Mouse (Mus musculus) hindbrain, postnatal 0 days (tissue): ENCODE measurements around the gene Fam155a. TPM values are rescaled to one million over a fixed set of nuclear protein-coding genes. Genes with fewer than 3 reads are reported as not detected.
"Not testable (repeated sequence)": the region's sequence is repeated elsewhere in the genome, so short reads cannot be mapped to it uniquely, and the experiment has no call there.

Experiments
- ATAC-seq: fragments of 200-750 bp; cut with Nextera tagmentation; 2 replicates; pipeline ENCODE4 v1.8.0; 2017; ENCODE audit warnings: mild to moderate bottlenecking, moderate TSS enrichment, moderate library complexity
- DNase-seq: peaks from one replicate; pipeline ENCODE4 v3.0.0-alpha.2; 2015; ENCODE audit warnings: low spot score
- H3K27ac ChIP-seq: fragments of 300-500 bp; sonication (generic); 2 replicates; pipeline ENCODE4 v1.5.1; 2014; ENCODE audit warnings: mild to moderate bottlenecking
- H3K27me3 ChIP-seq: fragments of 300-500 bp; sonication (generic); 2 replicates; pipeline ENCODE4 v1.6.1; 2014; ENCODE audit warnings: low read length, mixed read lengths; ENCODE audit not compliant: insufficient read depth
- H3K36me3 ChIP-seq: fragments of 300-500 bp; sonication (generic); 2 replicates; pipeline ENCODE4 v1.6.1; 2014; ENCODE audit warnings: low read length, mixed read lengths; ENCODE audit not compliant: insufficient read depth
- H3K4me1 ChIP-seq: fragments of 300-500 bp; sonication (generic); 2 replicates; pipeline ENCODE4 v1.6.1; 2014; ENCODE audit warnings: antibody characterized with exemption, low read length, mixed read lengths; ENCODE audit not compliant: insufficient read depth
- H3K4me2 ChIP-seq: fragments of 300-500 bp; sonication (generic); 2 replicates; pipeline ENCODE4 v1.6.1; 2014; ENCODE audit warnings: low read depth, mild to moderate bottlenecking, low read length, moderate library complexity, mixed read lengths
- H3K4me3 ChIP-seq: fragments of 300-500 bp; sonication (generic); 2 replicates; pipeline ENCODE4 v1.5.1; 2014; ENCODE audit warnings: low read length
- H3K9ac ChIP-seq: fragments of 300-500 bp; sonication (generic); replicated peaks from 2 replicates; pipeline ENCODE4 v1.6.1; 2014; ENCODE audit warnings: mild to moderate bottlenecking, low read length, moderate library complexity, mixed read lengths
- H3K9me3 ChIP-seq: fragments of 300-500 bp; sonication (generic); 2 replicates; pipeline ENCODE4 v1.6.1; 2016; ENCODE audit warnings: low read length, mixed read lengths
- CTCF ChIP-seq: IDR thresholded peaks from 2 replicates; pipeline ENCODE4 v1.5.1; 2016; ENCODE audit warnings: antibody characterized with exemption, control low read depth, low read depth
- WGBS: fragments of 180-500 bp; shearing (Covaris S2); extraction: QIAGEN DNeasy Blood & Tissue Kit; methylation state at CpG from one replicate; pipeline ENCODE4 v1.1.7; 2014; 5-methylcytosine and 5-hydroxymethylcytosine counted together
- polyA plus RNA-seq: library from polyadenylated mRNA; unstranded; fragments of >200 nt; fragmentation: Nextera tagmentation; extraction: Ambion mirVana; gene quantifications from 2 replicates; pipeline ENCODE4 v1.2.1, GENCODE M21; 2015
- total RNA-seq: library from RNA; depleted of rRNA; stranded (reverse); fragments of >200 nt; gene quantifications from 2 replicates; pipeline ENCODE4 v1.2.3, GENCODE M21; 2014; rRNA removed

Gene Fam155a
- total RNA-seq: 110 and 117 TPM in 2 replicates
- 34.0 and 39.0 TPM in 2 replicates for polyA plus RNA-seq

DNA sequence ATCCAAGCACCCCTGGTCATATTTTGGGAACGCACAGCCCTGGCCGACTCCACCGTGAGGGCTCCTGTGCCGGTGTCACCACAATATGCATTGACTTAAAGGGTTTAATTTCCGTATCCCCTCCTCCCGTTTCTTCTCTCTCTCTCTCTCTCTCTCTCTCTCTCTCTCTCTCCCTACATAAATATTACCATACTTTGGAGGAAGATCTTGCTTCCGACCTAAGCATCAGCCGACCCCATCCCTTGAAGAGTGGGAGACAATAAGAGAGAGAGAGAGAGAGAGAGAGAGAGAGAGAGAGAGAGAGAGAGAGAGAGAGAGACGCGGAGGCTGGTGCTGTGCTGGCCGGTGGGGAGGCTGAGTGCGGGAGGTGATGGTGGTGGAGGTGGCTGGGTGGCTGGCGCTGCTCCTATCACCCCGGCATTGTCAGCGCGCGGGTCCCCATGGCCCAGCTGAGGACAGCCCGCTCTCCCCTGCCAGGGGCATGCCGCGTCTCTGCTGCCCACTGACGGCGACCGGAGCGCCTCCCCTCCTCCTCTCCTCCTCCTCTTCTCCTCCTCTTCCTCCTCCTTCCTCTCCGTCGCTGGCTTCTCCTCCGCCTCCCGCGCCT is at the start of gene Fam155a:
Gene Fam155a, minus strand, starts transcription at position 163 of the 607 bp plus-strand sequence.
- Histone ChIP-seq H3K4me2 (peak within 1 kb of the TSS; percentile 88), H3K36me3 (no peaks in the 10 kb centered on the region), H3K4me1 (no peaks in the 10 kb centered on the region), H3K9me3 (no peaks in the 10 kb centered on the region), H3K9ac (peak within 1 kb of the TSS; percentile 79), H3K27me3 (no peaks in the 10 kb centered on the region), H3K27ac (peak within 1 kb of the TSS; percentile 88), H3K4me3 (peak within 1 kb of the TSS; percentile 65)
- 0% methylated on average over 26 of the region's 29 CpGs for WGBS
- peak; percentile 66 for ATAC-seq
- no peak for TF ChIP-seq CTCF
- DNase-seq: peak; percentile 59

DNA sequence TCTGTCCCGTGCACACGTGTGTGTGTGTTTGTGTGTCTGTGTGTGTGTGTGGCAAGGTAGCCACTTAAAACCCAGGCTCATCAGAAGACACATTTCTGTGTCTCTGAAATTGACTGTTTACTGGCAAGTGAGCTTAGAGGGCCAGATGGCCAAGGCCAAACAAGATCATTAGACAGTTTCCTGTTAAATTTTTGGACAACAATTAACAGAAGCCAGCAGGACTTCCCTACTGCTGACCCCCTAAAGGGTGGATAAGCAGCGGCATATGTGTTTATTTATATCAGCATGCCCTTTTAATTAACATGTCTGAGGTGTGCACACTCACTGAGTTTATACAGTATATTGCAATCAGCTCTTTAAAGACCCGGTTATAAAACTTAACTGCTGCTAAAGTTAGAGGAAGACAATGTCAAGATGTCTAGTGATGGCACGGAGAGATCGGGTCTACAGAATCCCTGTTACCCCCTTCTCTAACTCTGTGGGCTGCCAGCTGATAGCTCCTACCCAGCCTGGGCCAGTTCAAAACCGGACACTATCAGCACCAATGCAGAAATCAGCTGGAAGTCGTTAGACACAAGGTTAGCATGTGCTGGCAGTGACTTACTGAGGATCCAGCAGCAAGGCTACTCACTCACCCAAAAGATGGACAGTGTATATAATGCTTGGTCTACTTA is 42.4 kb upstream of the Fam155a start:
- TF ChIP-seq CTCF: no peak
- no peak overlapping the region for H3K9ac ChIP-seq
- no peaks in the 10 kb centered on the region for H3K4me1 ChIP-seq
- H3K9me3 ChIP-seq: no peaks in the 10 kb centered on the region
- no peaks in the 10 kb centered on the region for H3K36me3 ChIP-seq
- DNase-seq (peak; percentile 49), ATAC-seq (peak; percentile 63; the same call in 1 of the 2 replicates)
- H3K27me3 ChIP-seq: no peaks in the 10 kb centered on the region
- no peak overlapping the region for H3K27ac ChIP-seq
- H3K4me2 ChIP-seq: no peak overlapping the region
- WGBS: 68% methylated on average over 8 of the region's 8 CpGs
- H3K4me3 ChIP-seq: no peak overlapping the region

DNA sequence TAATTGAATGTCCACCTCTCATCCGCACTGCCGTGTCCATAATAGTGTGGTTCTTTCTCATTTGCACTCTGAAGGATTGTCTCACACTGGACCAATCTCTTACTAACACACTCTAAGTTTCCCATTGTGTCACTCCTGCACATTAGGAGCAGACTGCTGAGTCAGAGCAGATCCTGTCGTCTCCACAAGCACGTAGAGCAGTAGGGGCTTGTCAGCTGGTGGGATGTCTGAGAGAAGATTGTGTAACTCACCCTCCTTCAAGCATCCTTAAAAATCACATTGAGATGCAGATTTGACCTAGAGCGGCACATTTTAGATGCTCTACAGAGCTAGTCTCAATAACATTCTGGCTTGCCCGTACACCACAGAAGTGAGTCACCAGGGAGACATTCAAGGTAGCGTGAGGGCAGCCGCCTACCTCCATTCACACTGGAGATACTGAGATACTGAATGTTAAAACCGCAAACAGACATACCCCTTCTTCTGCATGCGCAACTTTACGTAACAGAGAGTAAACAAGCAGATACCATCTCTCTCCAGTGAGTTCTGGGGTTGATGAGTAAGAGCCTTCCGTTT is 40.1 kb upstream of the Fam155a start:
- no peak overlapping the region for H3K9ac ChIP-seq
- no peaks in the 10 kb centered on the region for H3K27me3 ChIP-seq
- H3K4me3 ChIP-seq: no peak overlapping the region
- 74% methylated on average over 12 of the region's 12 CpGs for WGBS
- no peak overlapping the region for H3K27ac ChIP-seq
- no peak for TF ChIP-seq CTCF
- no peaks in the 10 kb centered on the region for H3K4me1 ChIP-seq
- no peak overlapping the region for H3K4me2 ChIP-seq
- no peaks in the 10 kb centered on the region for H3K36me3 ChIP-seq
- H3K9me3 ChIP-seq: no peaks in the 10 kb centered on the region
- DNase-seq: no peak
- ATAC-seq: no peak

DNA sequence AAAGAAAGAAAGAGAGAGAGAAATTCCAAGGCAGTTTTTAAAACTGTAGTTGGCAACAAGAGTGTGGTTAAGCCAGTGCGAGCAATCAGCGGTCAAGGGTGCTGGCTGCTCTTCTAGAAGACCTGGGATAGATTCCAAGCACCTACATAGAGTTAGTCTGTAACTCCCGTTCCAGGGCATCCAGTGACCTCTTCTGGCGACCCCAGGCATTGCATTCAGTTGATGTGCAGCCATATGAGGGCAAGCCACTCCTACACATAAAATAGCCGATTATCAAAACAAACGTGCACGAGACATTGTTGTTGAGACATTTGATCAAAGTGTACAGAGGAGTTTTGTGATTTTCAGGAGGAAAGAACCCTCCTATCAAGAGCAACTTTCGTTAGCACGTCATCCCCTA is 37.6 kb upstream of the Fam155a start:
- Histone ChIP-seq H3K27me3 (no peaks in the 10 kb centered on the region), H3K9ac (no peak overlapping the region), H3K9me3 (no peaks in the 10 kb centered on the region), H3K4me3 (no peak overlapping the region), H3K4me2 (no peak overlapping the region), H3K4me1 (no peaks in the 10 kb centered on the region), H3K27ac (no peak overlapping the region), H3K36me3 (no peaks in the 10 kb centered on the region)
- TF ChIP-seq CTCF: 0 out of 2 replicates have a peak, but pooled peaks have one; percentile 7
- 88% methylated on average over 9 of the region's 9 CpGs for WGBS
- DNase-seq (no peak), ATAC-seq (no peak)

DNA sequence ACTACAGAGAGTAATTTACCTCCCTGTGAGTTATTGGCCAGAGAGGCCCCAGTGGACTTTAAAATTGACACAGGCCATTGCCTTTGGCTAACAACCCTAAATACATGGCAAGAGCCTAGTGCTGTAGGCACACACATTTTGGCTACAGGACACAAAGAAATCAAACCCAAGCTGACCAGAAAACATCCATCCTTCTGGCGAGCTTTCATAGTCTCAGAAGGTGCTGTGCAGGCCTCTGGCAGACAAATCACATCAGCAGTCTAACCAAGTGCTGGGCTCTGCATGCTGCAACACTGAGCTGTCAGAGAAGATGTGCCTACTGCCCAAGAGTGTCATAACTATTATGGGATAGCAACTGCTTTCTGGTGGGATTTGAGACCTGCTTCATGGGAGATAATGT is 34.7 kb upstream of the Fam155a start:
- Histone ChIP-seq H3K9me3 (no peaks in the 10 kb centered on the region), H3K27ac (peak overlapping the region; percentile 41; the same call in 1 of the 2 replicates), H3K4me1 (no peaks in the 10 kb centered on the region), H3K4me3 (no peak overlapping the region), H3K9ac (no peak overlapping the region), H3K36me3 (no peaks in the 10 kb centered on the region), H3K4me2 (no peak overlapping the region), H3K27me3 (no peaks in the 10 kb centered on the region)
- 58% methylated on average over 1 of the region's 1 CpGs for WGBS
- ATAC-seq (peak; percentile 68), DNase-seq (peak; percentile 21)
- TF ChIP-seq CTCF: no peak

DNA sequence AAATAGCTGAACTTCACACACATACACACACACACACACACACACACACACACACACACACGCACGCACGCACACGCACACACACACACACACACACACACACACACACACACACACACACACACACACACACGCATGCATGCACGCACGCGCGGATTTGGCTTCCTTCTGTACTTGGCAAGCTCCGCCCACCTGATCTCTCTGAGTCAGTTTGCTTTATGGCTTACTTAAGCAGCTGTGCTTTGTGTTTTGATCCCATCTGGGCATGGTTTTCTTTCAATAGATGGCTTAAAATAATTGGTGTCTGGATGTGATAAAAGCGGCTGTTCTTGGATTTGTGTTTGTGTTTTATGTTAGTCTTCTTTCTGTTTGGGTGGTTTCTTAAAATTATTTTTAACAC is 29.4 kb upstream of the Fam155a start:
- 85% methylated on average over 11 of the region's 11 CpGs for WGBS
- not testable (repeated sequence) for H3K27me3 ChIP-seq, H3K9ac ChIP-seq, H3K36me3 ChIP-seq, H3K4me2 ChIP-seq, H3K9me3 ChIP-seq, H3K27ac ChIP-seq, DNase-seq, H3K4me1 ChIP-seq, H3K4me3 ChIP-seq, ATAC-seq
